Mouse (Mus musculus) large intestine, adult 2 months (tissue): ENCODE data around the gene Fbxo46. TPM values are rescaled to one million over a fixed set of nuclear protein-coding genes. Genes with fewer than 3 reads are reported as not detected.
A peak's percentile ranks its signal among the peaks of the same experiment; 100 is the strongest.
"Not testable (repeated sequence)": the region's sequence is repeated elsewhere in the genome, so short reads cannot be mapped to it uniquely, and the experiment has no call there.

Source experiments
- DNase-seq: peaks from one replicate; pipeline ENCODE4 v3.0.0-alpha.2; 2012; ENCODE audit warnings: low read depth, low spot score
- WGBS: fragments of 180-500 bp; shearing (Covaris S2); methylation state at CpG from one replicate; pipeline ENCODE4 v1.1.7; 2018; 5-methylcytosine and 5-hydroxymethylcytosine counted together
- polyA plus RNA-seq: library from polyadenylated mRNA; depleted of rRNA; stranded (reverse); fragments of >200 nt; gene quantifications from 2 replicates; pipeline ENCODE4 v1.2.3, GENCODE M21; 2012

Gene Fbxo46
- polyA plus RNA-seq, 1 experiment = 9.8 TPM

GRCm38 (mm10) chr7:19127744-19128143 lies 8.1 kb downstream of the Fbxo46 start:
- DNase-seq = no peak
- 66% methylated on average over 5 of the region's 5 CpGs for WGBS

GRCm38 (mm10) chr7:19129396-19129795 lies 9.7 kb downstream of the Fbxo46 start:
- no peak for DNase-seq
- WGBS = 85% methylated on average over 5 of the region's 5 CpGs

GRCm38 (mm10) chr7:19130657-19131056 lies 11.0 kb downstream of the Fbxo46 start:
- 15% methylated on average over 4 of the region's 4 CpGs for WGBS
- no peak for DNase-seq

- under 1% methylated on average over 38 of the region's 39 CpGs for WGBS
Measured at GRCm38 (mm10) chr7:19131324-19131848, 11.7 kb downstream of the Fbxo46 start.

GRCm38 (mm10) chr7:19136168-19136567 lies 16.5 kb downstream of the Fbxo46 start:
- 95% methylated on average over 13 of the region's 13 CpGs for WGBS
- no peak for DNase-seq

More at GRCm38 (mm10) chr7:19131324-19131848, 11.7 kb downstream of the Fbxo46 start:
- peak; percentile 84 for DNase-seq

GRCm38 (mm10) chr7:19136673-19137334 lies 17.1 kb downstream of the Fbxo46 start:
- WGBS = 89% methylated on average over 38 of the region's 38 CpGs
- no peak for DNase-seq

- 52% methylated on average over 5 of the region's 5 CpGs for WGBS
- DNase-seq = no peak
Measured at GRCm38 (mm10) chr7:19137380-19137779, 17.7 kb downstream of the Fbxo46 start.

- no peak for DNase-seq
- 90% methylated on average over 10 of the region's 10 CpGs for WGBS
Measured at GRCm38 (mm10) chr7:19146793-19147192, 27.1 kb downstream of the Fbxo46 start.

- WGBS = 46% methylated on average over 6 of the region's 6 CpGs
- DNase-seq = no peak
Measured at GRCm38 (mm10) chr7:19147497-19148045, 27.9 kb downstream of the Fbxo46 start.

- 8% methylated on average over 20 of the region's 20 CpGs for WGBS
- no peak for DNase-seq
Measured at GRCm38 (mm10) chr7:19148180-19148874, 28.7 kb downstream of the Fbxo46 start.

GRCm38 (mm10) chr7:19148875-19149541 lies 29.3 kb downstream of the Fbxo46 start, which contains the start of gene Qpctl:
Gene Qpctl (minus strand): TSS chr7:19149291.
- under 1% methylated on average over 43 of the region's 43 CpGs for WGBS
- DNase-seq = peak; percentile 98

GRCm38 (mm10) chr7:19149626-19150025 lies 30.0 kb downstream of the Fbxo46 start, which contains the start of gene Snrpd2:
Gene Snrpd2 (plus strand): TSS chr7:19149722.
- under 1% methylated on average over 24 of the region's 24 CpGs for WGBS
- peak; percentile 78 for DNase-seq

- not testable (repeated sequence) for DNase-seq
- WGBS = 81% methylated on average over 10 of the region's 10 CpGs
Measured at GRCm38 (mm10) chr7:19151121-19151520, 31.5 kb downstream of the Fbxo46 start.

GRCm38 (mm10) chr7:19154796-19155195 lies 35.1 kb downstream of the Fbxo46 start:
- no peak for DNase-seq
- WGBS = 60% methylated on average over 8 of the region's 8 CpGs

- 20% methylated on average over 13 of the region's 13 CpGs for WGBS
- DNase-seq = peak; percentile 76
Measured at GRCm38 (mm10) chr7:19155825-19156475, 36.3 kb downstream of the Fbxo46 start.

- DNase-seq = no peak
- WGBS = 4% methylated on average over 30 of the region's 30 CpGs
Measured at GRCm38 (mm10) chr7:19157160-19157800, 37.6 kb downstream of the Fbxo46 start.

- DNase-seq = no peak
- 74% methylated on average over 11 of the region's 11 CpGs for WGBS
Measured at GRCm38 (mm10) chr7:19158601-19159000, 38.9 kb downstream of the Fbxo46 start.

GRCm38 (mm10) chr7:19159411-19159810 lies 39.8 kb downstream of the Fbxo46 start:
- DNase-seq = no peak
- 13% methylated on average over 18 of the region's 18 CpGs for WGBS

- WGBS = 2% methylated on average over 20 of the region's 20 CpGs
- DNase-seq = no peak
Measured at GRCm38 (mm10) chr7:19160115-19160514, 40.5 kb downstream of the Fbxo46 start.
